Mouse (Mus musculus): Measurements from ENCODE around the gene Yrdc.

Yrdc gene

DNA sequence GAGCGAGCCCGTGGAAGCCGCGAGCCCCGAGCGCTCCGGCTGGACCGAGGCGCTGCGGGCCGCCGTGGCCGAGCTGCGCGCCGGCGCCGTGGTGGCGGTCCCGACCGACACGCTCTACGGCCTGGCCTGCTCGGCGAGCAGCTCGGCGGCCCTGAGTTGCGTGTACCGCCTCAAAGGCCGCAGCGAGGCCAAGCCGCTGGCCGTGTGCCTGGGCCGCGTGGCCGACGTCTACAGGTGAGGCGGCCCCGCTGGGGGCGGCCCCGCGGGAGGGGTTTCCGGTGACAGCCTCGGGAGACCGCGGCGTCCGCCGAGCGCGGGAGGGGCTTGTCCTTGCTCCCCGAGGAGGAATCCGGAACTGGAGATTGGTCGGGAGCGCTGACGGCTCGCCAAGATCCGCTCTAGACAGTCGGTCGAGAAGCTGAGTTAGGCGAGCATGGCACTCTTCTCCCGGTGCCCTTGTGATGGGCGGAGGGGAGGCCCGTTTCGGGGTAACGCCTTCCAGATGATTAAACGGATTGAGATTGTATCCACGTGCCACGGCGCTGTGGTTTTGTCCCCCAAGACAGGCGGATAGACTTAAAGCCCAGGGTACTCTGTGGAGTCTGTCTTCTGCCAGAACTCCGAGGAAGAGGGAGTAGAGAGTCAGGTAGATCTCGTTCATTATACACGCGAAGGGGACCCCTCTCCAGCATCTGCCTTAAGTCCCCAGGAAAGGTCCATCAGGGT is 617 bp downstream of the Yrdc start, which contains the start of gene 1110065P20Rik:
Gene 1110065P20Rik, minus strand, starts transcription at position 264 of the 726 bp plus-strand sequence.
- DNase-seq (ENCODE audit: low spot score in 2 of 2), result peak; percentile 68 to 70

DNA sequence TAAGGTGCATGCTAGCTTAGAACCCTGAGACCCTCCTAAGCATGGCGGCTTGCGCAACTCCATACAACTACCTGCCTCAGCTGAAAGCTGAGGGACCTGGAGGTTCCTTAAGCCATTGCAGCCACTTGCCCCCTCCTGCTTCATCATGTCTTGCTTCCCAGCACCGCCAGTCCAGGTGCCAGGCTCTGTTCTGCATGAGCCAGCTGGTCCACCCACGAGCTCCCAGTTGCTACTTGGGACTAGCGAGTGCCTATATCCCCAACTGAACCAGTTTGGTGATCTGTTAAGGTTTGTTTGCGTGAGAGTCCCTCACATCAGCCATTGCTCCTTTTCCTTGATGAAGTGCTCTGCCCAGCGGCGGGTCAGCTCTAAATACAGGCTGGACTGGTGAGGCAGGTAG is 5.8 kb downstream of the Yrdc start:
- DNase-seq (ENCODE audit: low spot score in 2 of 2), result no peak

DNA sequence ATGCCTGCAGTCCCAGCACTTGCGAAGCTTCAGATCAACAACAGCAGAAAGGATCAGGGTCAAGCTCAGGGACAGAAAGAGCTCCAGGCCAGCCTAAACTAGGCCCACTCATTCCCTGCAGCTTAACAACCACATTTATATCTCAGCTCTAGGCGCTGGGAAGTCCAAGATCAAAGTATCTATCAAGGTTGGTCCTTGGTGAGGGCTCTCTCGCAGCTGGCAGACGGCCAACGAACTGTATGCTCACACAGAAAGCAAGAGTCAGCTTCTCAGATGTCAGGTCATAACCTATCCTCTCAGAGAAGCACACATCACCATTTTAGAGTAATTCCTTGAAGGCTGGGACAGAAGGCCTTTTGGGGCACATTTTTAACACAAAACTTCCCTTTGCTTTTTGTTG is 7.9 kb downstream of the Yrdc start:
- no peak for DNase-seq (ENCODE audit: low spot score in 2 of 2)

DNA sequence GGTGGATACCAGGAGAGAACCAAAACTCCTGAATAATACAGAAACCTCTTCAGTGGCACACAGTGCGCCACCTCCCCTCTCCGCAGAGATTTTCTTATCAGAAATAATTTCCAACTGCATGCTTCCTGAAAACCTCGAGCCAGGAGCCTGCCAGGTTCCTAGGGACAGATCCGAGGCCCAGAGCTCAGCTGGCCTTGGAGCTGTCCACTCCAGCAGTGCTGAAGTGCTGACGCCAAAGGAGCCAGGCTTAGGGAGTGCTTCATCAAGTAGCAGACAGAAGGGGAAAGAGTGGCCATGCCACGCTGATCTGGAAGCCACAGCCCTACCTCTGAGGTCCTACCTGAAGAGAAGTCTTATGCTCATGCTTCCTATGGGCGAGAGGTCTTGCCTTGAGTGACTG is 10.0 kb downstream of the Yrdc start:
- DNase-seq (ENCODE audit: low spot score in 2 of 2), result peak in 1 of 2 experiments; percentile 52

DNA sequence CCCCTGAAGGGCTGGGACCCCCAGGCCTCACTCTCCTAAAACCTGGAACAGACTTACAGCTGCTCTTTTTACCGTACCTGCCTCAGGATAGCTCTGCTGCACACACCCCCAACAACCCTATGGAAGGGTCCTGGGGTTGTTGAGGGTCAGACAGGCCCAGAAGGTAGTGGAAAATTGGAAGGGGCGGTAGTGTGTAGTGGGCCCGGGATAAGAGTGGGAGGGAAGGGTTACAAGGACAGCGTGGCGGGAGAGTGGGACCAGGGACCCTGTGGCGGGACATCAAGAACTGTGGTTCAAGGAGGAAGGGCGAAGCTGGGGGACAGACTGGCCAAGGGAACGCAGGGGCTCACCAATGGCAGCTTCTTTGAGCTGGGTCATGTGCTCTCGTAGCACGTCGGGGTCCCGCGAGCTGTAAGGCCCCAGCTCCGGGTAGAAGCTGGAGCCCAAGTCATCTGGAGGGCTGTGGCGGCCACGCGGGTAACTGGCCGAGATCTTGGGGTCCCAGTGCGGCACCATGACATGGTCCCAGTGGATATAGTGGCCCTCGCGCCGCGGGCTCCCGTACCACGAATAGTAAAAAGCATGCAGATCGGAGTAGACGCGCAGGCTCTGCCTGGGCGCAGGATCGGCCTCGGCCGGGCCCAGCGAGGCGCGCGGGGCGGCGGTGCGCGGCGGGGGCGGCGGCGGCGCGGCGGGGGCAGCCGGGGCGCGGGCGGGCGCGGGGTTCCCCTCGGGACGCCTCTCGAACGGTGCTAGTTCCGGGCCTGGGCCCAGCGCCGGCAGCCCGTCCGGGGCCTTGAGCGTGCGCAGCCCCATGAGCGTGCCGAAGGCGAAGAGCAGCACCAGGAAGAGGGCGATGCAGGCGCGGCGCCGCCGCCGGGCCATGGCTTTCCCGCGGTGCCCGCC is 11.1 kb downstream of the Yrdc start, which contains the start of gene Maneal:
Gene Maneal, minus strand, starts transcription at position 889 of the 906 bp plus-strand sequence.
- DNase-seq (ENCODE audit: low spot score in 2 of 2), result no peak

- no peak for DNase-seq (ENCODE audit: low spot score in 2 of 2)
These were observed 22.2 kb downstream of the Yrdc start for GRCm38 (mm10) chr4:124872719-124873118.

GRCm38 (mm10) chr4:124880599-124880998 is 30.1 kb downstream of the Yrdc start, which contains the start of gene Epha10:
Gene Epha10, plus strand, starts transcription at chr4:124880899.
- no peak for DNase-seq (ENCODE audit: low spot score in 2 of 2)

GRCm38 (mm10) chr4:124881341-124881908 is 30.9 kb downstream of the Yrdc start:
- DNase-seq (ENCODE audit: low spot score in 2 of 2), result no peak

- no peak for DNase-seq (ENCODE audit: low spot score in 2 of 2)
These were observed 31.8 kb downstream of the Yrdc start for GRCm38 (mm10) chr4:124882151-124882729.

DNA sequence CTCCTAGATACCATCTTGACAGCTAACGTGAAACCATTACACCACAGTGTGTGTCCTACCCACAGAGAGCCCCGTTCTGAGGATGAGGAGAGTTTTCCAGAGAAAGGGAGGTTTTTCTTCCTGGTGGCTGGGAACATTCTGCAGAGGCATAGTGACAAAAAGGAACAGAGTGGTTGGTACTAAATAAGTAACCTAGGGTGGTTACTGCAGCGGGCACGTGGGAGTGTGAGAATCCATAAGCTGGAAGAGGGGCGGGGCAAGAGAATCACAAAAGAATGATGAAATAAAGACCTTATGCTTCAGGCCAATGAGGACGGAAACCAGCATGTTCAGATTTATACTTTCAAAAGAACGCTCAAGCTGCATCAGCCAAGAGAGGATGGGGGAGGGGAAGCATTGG is 38.2 kb downstream of the Yrdc start:
- no peak for DNase-seq (ENCODE audit: low spot score in 2 of 2)

GRCm38 (mm10) chr4:124889935-124890334 is 39.5 kb downstream of the Yrdc start:
- DNase-seq (ENCODE audit: low spot score in 2 of 2), result no peak

- DNase-seq (ENCODE audit: low spot score in 2 of 2), result no peak
These were observed 40.4 kb downstream of the Yrdc start for GRCm38 (mm10) chr4:124890831-124891230.

- DNase-seq (ENCODE audit: low spot score in 2 of 2), result no peak
These were observed 43.3 kb downstream of the Yrdc start for GRCm38 (mm10) chr4:124893769-124894168.

GRCm38 (mm10) chr4:124894508-124895428 is 44.3 kb downstream of the Yrdc start:
- no peak for DNase-seq (ENCODE audit: low spot score in 2 of 2)

- DNase-seq (ENCODE audit: low spot score in 2 of 2), result no peak
These were observed 47.9 kb downstream of the Yrdc start for GRCm38 (mm10) chr4:124898428-124898827.

GRCm38 (mm10) chr4:124899906-124900305 is 49.4 kb downstream of the Yrdc start:
- no peak for DNase-seq (ENCODE audit: low spot score in 2 of 2)

Data from thymus, postnatal 10 days (tissue).